Mouse (Mus musculus): Measurements from ENCODE around the gene Ypel2. TPM values are rescaled to one million over a fixed set of nuclear protein-coding genes. Genes with fewer than 3 reads are reported as not detected.

Ypel2 gene
- total RNA-seq, 2 experiments from 2014 or later: 12.5 to 13.0 TPM

GRCm38 (mm10) chr11:86905261-86905660 is 88.2 kb downstream of the Ypel2 start:
- no peak for DNase-seq (ENCODE audit: low spot score in 2 of 2)

- DNase-seq (ENCODE audit: low spot score in 2 of 2): no peak
Measured at GRCm38 (mm10) chr11:86904706-86905105, 88.8 kb downstream of the Ypel2 start.

GRCm38 (mm10) chr11:86898367-86898766 is 95.1 kb downstream of the Ypel2 start:
- DNase-seq (ENCODE audit: low spot score in 2 of 2): no peak

GRCm38 (mm10) chr11:86895567-86895966 is 97.9 kb downstream of the Ypel2 start:
- DNase-seq (ENCODE audit: low spot score in 2 of 2): no peak

- DNase-seq (ENCODE audit: low spot score in 2 of 2): no peak
Measured at GRCm38 (mm10) chr11:86895156-86895555, 98.4 kb downstream of the Ypel2 start.

GRCm38 (mm10) chr11:86894171-86894577 is 99.3 kb downstream of the Ypel2 start:
- DNase-seq (ENCODE audit: low spot score in 2 of 2): peak; percentile 57 to 78

- no peak for DNase-seq (ENCODE audit: low spot score in 2 of 2)
Measured at GRCm38 (mm10) chr11:86892996-86893670, 100.4 kb downstream of the Ypel2 start.

Other genes with a start within 250 kb of the Ypel2 start
- 100 to 1,000 TPM; 185 to 196 TPM for gene Cltc, start 236.1 kb downstream of the Ypel2 start, total RNA-seq (2021)
- gene Dhx40, start 186.0 kb downstream of the Ypel2 start, total RNA-seq (2021): 10 to 100 TPM; 15.8 to 16.7 TPM
- gene Gdpd1, start 80.4 kb upstream of the Ypel2 start, total RNA-seq (2021): 1 to 10 TPM; 3.3 to 3.8 TPM
- gene Smg8, start 93.1 kb upstream of the Ypel2 start, total RNA-seq (2021): 10 to 100 TPM; 13.2 to 14.7 TPM
- gene Prr11, start 115.0 kb upstream of the Ypel2 start, total RNA-seq (2021): 1 to 10 TPM; 8.1 to 8.3 TPM
- 10 to 100 TPM; 14.4 to 14.5 TPM for gene Ska2, start 115.5 kb upstream of the Ypel2 start, total RNA-seq (2021)
- 10 to 100 TPM; 13.7 to 17.3 TPM for gene Trim37, start 133.4 kb upstream of the Ypel2 start, total RNA-seq (2021)

Measured in gastrocnemius, postnatal 4 days (tissue).